Mouse (Mus musculus): ENCODE results near the gene Bora. TPM values are rescaled to one million over a fixed set of nuclear protein-coding genes. Genes with fewer than 3 reads are reported as not detected.

Bora gene
- 0.97 and 2.7 TPM in 2 replicates for polyA plus RNA-seq (2012; rRNA removed; ENCODE audit: low replicate concordance)

DNA sequence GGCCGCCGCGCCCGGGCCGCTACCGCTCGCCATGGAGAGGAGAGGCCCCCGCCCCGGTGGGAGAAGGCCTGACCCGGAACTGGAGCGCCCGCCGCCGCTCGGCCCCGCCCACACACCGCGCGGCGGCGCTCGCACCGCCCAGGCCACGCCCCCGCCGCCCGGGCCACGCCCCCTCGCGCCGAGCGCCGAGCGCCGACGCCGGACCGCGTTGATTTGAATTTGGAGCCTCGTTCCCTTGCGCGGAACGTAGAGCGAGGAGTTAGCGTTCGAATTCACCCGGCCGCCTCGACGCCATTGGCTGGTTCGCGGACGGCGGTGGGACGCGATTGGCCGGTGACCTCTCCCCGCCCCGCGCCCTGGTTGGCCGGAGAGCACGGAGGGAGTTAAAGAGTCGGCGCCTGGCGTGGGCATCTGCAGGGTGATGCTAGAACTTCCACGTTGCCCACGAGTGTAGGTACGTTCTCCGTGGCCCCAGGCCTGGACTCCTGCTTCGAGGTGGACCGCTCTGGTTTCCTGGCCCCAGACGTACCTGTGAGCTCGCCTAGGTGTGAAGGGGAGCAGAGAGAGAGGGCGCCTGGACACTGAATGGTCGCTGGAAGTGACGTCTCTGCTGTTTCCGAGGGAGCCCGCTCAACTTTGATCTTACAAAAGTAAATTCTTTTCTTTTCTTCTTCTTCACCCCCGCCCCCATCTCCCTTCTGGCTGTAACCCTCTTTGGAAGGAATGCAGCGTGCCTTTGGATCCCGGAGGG is at the start of gene Bora, which contains the start of gene Mzt1:
Bora (plus strand) TSS at position 192 of the 751 bp plus-strand sequence.
Mzt1 (minus strand) TSS at position 104 of the 751 bp plus-strand sequence.

DNA sequence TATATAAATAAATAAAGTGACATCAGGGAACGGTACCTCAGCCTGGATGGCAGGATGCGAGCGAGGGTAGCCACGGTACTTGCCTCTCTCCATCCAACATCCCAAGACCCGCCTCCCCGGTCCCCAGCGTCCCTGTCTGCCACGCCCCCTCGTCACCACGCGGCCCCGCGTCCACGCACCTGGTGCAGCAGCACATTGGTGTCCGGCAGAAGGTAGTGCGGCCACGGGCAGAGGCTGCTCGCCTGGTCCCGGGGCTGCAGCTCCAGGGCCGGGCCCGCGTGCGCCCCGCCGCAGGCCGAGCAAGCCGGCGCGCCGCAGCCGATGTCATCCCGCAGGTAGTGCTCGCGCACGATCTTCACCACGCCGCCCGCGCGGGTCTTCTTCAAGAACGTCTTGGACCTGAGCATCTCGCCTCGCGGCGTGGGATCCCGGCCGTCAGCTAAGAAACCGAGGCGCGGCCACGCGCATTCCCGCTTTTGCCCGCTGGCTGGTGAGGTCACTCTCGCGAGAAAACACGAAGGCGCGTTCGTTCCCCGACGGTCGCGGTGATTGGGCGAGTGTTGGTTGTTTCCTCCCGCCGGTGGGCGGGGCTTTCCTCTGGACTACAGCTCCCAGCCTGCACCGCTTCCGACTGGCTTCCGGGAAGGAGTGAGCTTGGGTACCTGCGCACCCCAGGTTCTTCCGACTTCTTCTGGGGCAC is 53.4 kb downstream of the Bora start, which contains the start of the genes Pibf1 and Dis3:
Pibf1 (plus strand) TSS at position 158 of the 700 bp plus-strand sequence.
Dis3 (minus strand) TSS at position 504 of the 700 bp plus-strand sequence.

Other genes starting within 250 kb of the Bora start
- gene Rpl36a-ps1, start 51.9 kb upstream of the Bora start, polyA plus RNA-seq (2012; rRNA removed; ENCODE audit: low replicate concordance): not detected in 2 replicates
- 1.8 and 2.9 TPM in 2 replicates for gene Mzt1, start 88 bp upstream of the Bora start, polyA plus RNA-seq (2012; rRNA removed; ENCODE audit: low replicate concordance)
- gene Pibf1, start 53.2 kb downstream of the Bora start, polyA plus RNA-seq (2012; rRNA removed; ENCODE audit: low replicate concordance): 0.28 and 0.55 TPM in 2 replicates
- gene Dis3, start 53.5 kb downstream of the Bora start, polyA plus RNA-seq (2012; rRNA removed; ENCODE audit: low replicate concordance): 1.9 and 2.3 TPM in 2 replicates

Measured in duodenum, adult 2 months (tissue).